Mouse (Mus musculus): Measurements from ENCODE around the gene Adgrv1. TPM values are rescaled to one million over a fixed set of nuclear protein-coding genes. Genes with fewer than 3 reads are reported as not detected.

Gene Adgrv1
- total RNA-seq, 4 experiments from 2014 or later = 1.6 to 2.9 (median 1.7) TPM

- DNase-seq = no peak
Measured at GRCm38 (mm10) chr13:81237947-81238346, 395.0 kb downstream of the Adgrv1 start.

DNA sequence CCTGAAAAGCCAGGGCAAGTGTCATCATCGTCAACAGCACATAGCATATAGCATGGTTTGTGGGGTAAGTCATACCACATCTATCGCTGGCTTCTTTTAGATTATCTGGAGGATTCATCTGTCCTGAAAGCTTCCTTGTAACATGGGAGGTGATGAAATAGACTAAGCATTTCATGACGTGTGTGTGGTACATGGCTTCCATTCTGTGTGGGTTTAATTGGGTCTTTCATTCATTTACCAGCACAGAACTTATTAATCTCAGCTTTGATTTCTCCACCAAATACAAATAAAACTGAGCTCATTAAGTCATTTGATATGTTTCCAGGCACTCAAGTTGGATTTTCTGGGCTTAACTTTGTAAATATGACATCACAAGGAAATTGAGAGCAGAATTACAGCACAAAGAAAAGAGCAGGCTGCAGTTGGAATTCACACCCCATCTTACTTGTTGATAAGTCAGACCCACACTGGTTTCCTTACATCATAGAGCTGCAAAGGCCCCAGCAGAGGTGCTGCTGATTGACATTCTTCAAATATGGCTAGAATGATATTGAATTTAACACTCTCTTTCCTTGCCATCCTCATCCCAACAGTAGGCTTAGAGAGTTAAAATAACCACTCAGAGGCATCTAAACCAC is 396.1 kb downstream of the Adgrv1 start:
- no peak for DNase-seq

DNA sequence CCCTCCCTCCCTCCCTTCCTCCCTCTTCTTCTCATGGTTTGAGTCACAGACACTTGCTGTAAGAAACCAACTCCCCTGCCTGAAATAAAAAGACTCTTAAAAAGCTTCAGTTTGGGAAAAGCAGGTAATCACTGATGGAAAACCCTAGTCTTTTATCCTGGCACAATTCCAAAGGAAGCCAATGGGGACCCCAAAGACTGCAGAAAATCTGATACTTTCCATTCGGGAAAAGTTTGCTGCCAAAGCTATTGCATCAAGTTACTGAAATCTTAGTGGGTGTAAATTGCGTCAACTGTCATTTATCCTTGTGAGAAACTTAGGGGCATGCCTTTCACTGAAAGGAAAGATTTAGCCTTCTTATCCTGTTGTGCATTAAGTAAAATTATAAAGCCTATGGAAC is 398.9 kb downstream of the Adgrv1 start:
- no peak for DNase-seq

- DNase-seq = peak; percentile 74
Measured at GRCm38 (mm10) chr13:81232839-81233238, 400.1 kb downstream of the Adgrv1 start.

- no peak for DNase-seq
Measured at GRCm38 (mm10) chr13:81230161-81230560, 402.8 kb downstream of the Adgrv1 start.

DNA sequence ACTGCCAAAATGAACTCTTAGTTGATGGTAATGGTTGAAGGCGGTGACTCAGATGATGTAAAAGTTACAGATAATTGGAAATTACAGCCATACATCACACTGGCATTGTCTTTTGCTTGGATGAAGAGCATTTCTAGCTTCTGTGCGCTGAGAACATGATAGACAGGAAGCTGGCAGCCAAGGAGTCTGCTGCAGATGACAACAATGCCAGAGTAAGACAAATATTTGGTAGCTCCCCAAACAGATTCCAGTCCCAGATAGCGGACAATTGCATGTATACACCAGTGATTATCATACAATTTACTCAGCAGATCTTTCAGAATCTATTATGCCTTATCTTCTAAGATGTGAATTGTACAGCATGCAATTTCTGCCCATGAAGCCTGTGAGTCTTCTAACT is 409.2 kb downstream of the Adgrv1 start:
- DNase-seq = no peak

DNA sequence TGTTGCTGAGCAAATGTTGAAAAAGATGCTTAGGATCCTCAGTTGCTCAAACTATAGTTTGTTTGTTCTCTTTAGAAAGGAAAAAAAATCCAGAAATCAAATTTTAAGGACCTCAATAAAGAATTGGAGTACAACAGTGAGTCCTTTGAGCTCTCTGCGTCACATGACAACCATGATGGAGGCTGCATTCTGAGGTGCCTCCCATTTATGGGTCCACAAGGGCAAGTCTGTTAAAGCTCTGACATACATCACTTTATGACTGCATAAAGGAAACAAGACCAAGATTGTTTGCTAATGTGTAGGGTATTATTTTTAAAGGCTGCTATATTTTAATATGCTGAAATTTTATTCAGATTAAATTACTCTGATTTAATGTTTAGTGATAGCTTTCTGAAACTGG is 410.6 kb downstream of the Adgrv1 start:
- no peak for DNase-seq

DNA sequence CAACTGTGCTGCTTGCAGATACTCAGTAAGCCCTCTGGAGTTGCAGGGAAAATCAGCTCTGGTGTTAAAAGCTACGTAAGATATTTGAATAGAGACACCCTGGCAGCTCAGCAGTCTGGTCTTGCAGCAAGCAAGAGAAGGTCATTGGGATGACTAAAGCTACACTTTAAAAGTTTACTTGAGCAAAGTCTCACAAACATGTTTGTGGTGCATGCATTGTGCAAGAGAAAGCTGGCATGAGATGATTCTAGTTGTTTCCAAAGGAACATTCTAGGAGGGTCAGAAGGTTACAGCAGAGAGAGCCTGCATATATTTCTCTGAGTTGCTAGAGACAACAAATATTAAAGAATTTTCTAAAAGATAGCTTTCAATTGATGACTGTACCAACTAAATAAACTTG is 421.5 kb downstream of the Adgrv1 start:
- DNase-seq = peak; percentile 53

DNA sequence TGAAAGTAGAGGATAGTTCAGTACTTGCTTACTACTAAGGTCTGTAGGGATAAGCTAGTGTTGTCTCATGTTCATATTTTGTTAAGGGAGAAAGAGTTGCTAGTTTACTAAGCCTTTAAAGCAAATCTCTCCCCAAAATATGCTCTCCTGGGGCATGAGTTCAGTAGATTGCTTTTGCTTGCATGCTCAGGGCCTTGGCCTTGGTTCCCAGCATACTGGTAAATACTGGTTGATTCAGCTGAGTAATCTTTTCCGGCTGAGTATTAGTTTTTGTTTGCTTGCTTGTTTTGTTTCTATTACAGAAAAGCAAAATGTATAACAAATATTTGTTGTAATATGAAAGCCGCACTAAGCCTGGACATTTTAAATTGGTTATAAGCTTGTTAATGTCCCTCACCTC is 422.4 kb downstream of the Adgrv1 start:
- DNase-seq = peak; percentile 26

DNA sequence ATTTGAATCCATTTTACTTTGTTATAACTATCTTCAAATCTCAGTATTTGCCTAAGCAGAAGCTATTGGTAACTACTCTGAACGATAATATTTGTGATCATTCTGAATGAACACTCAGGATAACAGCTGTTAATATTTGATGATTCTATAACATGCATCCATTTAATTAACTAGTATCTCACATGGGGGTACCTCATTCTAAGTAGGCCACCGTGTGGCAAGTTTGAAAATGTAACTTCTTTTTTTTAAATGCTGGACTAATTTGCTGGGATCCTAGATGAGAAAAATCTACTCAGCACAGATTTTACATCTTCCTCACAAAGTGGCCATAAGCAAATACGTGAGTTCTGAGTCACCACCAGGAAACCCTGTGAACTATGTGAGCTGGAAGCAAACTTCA is 423.1 kb downstream of the Adgrv1 start:
- no peak for DNase-seq

- DNase-seq = no peak
Measured at GRCm38 (mm10) chr13:81208106-81208613, 424.8 kb downstream of the Adgrv1 start.

- DNase-seq = no peak
Measured at GRCm38 (mm10) chr13:81181966-81182908, 450.7 kb downstream of the Adgrv1 start.

GRCm38 (mm10) chr13:81181459-81181858 is 451.5 kb downstream of the Adgrv1 start:
- DNase-seq = no peak

- no peak for DNase-seq
Measured at GRCm38 (mm10) chr13:81176820-81177219, 456.1 kb downstream of the Adgrv1 start.

- DNase-seq = no peak
Measured at GRCm38 (mm10) chr13:81176071-81176470, 456.9 kb downstream of the Adgrv1 start.

- no peak for DNase-seq
Measured at GRCm38 (mm10) chr13:81171115-81171514, 461.8 kb downstream of the Adgrv1 start.

- DNase-seq = no peak
Measured at GRCm38 (mm10) chr13:81167450-81167849, 465.5 kb downstream of the Adgrv1 start.

DNA sequence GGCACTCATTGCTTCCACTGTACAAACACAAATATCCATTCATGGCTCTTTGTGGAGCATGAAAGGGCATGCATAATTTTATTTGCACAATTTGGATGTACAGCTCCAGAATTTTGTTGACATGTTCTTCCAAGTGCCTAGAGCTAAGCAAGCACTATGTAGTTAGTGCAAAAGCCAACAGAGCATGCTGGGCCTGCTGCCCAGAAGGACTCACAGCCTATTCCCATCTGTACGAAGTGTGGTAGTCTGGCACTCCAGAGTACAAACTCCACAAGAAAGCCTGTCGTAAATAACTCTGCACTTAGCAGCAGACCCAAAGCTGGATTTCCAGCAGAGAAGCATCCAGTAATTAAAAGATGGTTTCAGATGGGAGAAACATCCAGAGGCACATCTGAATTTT is 473.1 kb downstream of the Adgrv1 start:
- DNase-seq = no peak

- DNase-seq = peak; percentile 21
Measured at GRCm38 (mm10) chr13:81155322-81155721, 477.6 kb downstream of the Adgrv1 start.

DNA sequence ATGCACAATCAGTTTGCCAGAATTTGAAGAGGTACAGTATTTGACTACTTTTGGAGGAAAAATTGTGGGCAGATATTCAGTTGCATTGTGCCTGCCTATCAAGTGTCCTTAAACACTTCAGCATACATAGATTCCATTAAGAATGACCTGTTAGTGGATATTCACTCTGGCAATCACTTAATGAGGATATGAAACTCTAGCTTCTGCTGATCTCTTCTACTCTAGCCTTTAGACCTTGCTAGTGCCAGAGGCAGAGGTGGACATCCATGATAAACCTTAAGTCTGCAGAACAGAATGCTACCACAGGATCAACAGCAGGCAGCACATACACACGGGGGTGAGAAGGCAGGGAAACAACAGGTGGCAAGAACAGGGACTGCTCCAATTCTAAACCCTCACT is 488.5 kb downstream of the Adgrv1 start:
- no peak for DNase-seq

DNA sequence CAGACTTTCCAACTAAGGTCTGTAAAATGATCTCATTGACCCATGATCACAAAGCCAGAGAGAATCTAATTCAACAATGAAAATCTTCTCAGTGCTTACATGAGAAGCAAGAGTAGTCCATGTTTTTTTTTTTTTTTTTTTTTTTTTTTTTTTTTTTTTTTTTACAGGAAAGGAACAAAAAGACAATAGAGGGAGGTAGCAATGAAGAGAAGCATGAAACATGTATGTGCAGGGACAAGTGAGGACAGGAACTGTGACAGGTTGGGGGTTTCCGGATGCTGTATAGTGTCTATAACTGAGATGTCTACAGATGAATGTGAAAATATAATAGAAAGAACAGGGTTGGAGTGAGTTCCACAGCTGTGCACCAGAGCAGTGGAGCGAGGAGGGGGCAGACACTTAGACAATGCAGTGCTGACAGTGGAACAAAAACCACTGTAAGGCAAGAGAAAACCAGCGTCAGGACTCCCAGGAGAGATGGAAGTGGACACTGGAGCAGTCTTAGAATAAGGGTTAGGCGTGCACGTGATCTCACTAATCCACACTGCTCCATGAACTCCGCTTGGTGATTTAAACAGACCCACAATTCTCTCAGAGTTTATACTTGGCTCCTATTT is 490.6 kb downstream of the Adgrv1 start:
- DNase-seq = no peak

DNA sequence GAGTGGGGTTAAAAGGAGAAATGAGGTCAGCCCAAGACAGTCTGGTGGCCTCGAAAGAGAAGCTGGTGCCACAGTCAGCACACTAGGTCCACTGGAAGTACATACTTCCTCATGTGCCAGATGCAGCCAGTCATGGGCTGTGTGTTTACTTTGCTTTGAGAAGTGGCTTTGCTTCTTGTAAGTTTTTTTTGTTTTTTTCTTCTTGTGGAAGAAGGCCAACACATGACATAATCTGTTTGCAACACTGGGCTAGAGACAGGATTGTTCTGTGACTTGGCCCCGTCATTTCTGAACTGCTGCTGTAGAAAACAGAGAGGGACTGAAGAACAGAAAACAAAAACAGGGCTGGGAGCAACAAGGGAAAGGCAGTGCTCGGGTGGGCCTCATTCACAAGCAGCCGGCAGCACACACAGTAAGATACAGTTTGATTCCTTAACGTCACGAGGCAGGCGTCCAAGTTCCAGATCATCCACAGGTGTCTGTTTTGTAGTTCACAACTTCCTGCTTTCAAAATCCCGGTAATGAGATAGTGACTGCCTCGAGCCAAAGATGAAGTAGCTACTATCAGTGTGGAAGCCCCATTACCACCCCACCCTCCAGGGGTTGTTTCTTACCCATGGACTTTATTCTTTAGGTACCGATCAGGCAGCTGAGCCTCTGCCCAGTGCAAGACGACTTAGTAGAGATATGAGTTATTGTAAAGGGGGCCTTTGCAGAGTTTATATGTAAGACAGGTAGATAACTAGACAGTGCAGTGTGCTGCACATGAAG is 496.1 kb downstream of the Adgrv1 start:
- peak; percentile 16 for DNase-seq

Data from adrenal gland, adult 8-10 months (tissue).